Mouse (Mus musculus): Measurements from ENCODE around the gene Cyp2t4. TPM values are rescaled to one million over a fixed set of nuclear protein-coding genes. Genes with fewer than 3 reads are reported as not detected.

The Cyp2t4 gene
- polyA plus RNA-seq, 1 experiment from 2014 or later: not detected

DNA sequence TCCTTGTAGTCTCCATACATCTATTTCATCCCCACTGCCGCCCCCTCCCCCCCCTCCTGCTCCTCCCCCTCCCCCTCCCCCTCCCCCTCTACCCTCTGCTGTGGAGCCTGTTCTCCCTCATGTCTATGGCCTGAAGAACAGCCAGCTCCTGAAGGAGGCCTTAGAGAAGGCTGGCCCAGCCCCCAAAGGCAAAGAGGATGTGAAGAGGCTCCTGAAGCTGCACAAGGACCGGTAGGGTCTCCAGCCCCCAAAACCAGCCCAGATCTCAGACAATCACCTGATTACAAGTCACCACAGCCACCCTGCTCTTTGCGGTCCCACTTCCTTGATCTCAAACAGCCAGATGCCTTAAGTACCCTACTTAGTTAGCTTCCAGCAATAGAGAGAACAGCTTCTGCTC is 43.6 kb downstream of the Cyp2t4 start:
- peaks cover 12% of the 10 kb centered on the region for H3K36me3 ChIP-seq (ENCODE audit: control insufficient read depth, insufficient read depth, low read length)

DNA sequence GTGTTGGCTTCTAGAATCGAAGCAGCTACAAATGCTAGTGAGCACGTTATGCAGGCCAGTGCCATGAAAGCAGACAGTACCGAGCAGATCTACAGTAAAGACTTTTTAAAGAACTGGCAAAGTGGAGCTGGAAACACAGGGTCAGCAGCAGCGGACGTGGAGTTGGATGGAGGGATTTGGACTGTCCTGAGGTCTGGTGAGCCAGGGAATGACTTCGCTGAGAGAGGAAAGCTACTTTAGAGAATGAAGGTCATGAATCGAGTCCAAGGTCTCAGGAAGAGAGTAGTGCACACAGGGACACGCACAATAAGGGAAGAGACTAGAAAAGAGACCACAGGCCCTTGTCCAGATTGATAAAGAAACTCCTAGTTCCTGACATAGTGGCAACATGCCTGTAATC is 44.1 kb downstream of the Cyp2t4 start:
- no peak overlapping the region for H3K27ac ChIP-seq (ENCODE audit: low read depth, low read length)
- H3K4me1 ChIP-seq (ENCODE audit: control insufficient read depth, insufficient read depth, low read length): peaks cover 8% of the 10 kb centered on the region
- H3K4me2 ChIP-seq: no peak overlapping the region
- peaks cover 11% of the 10 kb centered on the region for H3K36me3 ChIP-seq (ENCODE audit: control insufficient read depth, insufficient read depth, low read length)
- 88% methylated on average over 8 of the region's 8 CpGs for WGBS (ENCODE audit: insufficient replicate concordance)
- no peak for ATAC-seq (replicated peaks; ENCODE audit: insufficient number of reproducible peaks, low FRiP score, low TSS enrichment)
- H3K9ac ChIP-seq (ENCODE audit: low read depth, low read length): no peak overlapping the region
- H3K27me3 ChIP-seq (ENCODE audit: control insufficient read depth, insufficient read depth, low read length): no peaks in the 10 kb centered on the region
- no peak overlapping the region for H3K4me3 ChIP-seq (ENCODE audit: low read depth, low read length)
- no peaks in the 10 kb centered on the region for H3K9me3 ChIP-seq (replicated peaks; ENCODE audit: control insufficient read depth, low read length)

More for the DNA sequence above, 43.6 kb downstream of the Cyp2t4 start:
- H3K4me1 ChIP-seq (ENCODE audit: control insufficient read depth, insufficient read depth, low read length): peaks cover 8% of the 10 kb centered on the region
- H3K27ac ChIP-seq (ENCODE audit: low read depth, low read length): no peak overlapping the region
- no peak overlapping the region for H3K4me3 ChIP-seq (ENCODE audit: low read depth, low read length)
- WGBS (ENCODE audit: insufficient replicate concordance): 78% methylated on average over 3 of the region's 3 CpGs
- H3K9ac ChIP-seq (ENCODE audit: low read depth, low read length): no peak overlapping the region
- no peak for ATAC-seq (replicated peaks; ENCODE audit: insufficient number of reproducible peaks, low FRiP score, low TSS enrichment)
- no peaks in the 10 kb centered on the region for H3K27me3 ChIP-seq (ENCODE audit: control insufficient read depth, insufficient read depth, low read length)
- H3K4me2 ChIP-seq: no peak overlapping the region
- no peaks in the 10 kb centered on the region for H3K9me3 ChIP-seq (replicated peaks; ENCODE audit: control insufficient read depth, low read length)

DNA sequence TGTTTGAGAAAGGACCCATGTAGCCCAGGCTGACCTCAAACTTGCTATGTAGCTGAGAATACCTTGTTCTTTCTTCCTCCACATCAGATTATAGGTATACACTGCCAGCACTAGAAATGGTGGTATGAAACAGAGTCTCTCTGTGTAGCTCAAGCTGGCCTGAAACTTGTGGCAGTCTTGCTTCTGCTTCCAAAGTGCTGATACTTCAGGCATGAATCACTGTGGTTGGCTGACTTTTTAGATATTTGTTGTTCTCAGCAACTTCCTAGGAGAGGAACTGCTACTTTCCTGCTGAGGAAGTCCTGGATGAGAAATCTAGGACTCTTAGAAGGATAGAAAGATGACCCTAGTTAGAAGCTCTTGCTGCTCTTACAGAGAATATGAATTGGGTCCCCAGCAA is 44.8 kb downstream of the Cyp2t4 start:
- Histone ChIP-seq H3K27me3 (ENCODE audit: control insufficient read depth, insufficient read depth, low read length) (no peaks in the 10 kb centered on the region), H3K4me2 (no peak overlapping the region), H3K27ac (ENCODE audit: low read depth, low read length) (no peak overlapping the region), H3K9me3 (replicated peaks; ENCODE audit: control insufficient read depth, low read length) (no peaks in the 10 kb centered on the region), H3K4me3 (ENCODE audit: low read depth, low read length) (no peak overlapping the region), H3K4me1 (ENCODE audit: control insufficient read depth, insufficient read depth, low read length) (peaks cover 8% of the 10 kb centered on the region), H3K9ac (ENCODE audit: low read depth, low read length) (no peak overlapping the region), H3K36me3 (ENCODE audit: control insufficient read depth, insufficient read depth, low read length) (peaks cover 12% of the 10 kb centered on the region)
- ATAC-seq (replicated peaks; ENCODE audit: insufficient number of reproducible peaks, low FRiP score, low TSS enrichment): no peak

DNA sequence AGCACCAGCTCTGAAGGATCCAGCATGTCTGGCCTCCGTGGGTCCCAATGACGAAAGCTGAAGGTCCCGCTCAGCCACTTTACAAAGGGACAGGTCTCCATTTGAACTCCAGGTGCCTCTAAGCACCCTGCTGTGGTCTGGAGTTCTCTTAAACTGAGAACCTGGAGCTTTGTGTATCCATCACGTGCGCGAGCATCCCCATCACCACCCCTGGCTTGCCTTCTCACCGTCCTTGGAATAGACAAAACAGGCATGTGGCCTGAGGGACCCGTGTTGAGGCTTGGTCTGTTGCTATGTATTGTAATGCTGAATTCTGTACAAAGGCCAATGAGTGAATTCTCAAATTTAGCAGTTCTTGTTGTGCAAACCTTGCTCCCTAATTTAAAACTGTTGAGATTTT is 45.3 kb downstream of the Cyp2t4 start:
- Histone ChIP-seq H3K4me3 (ENCODE audit: low read depth, low read length) (no peak overlapping the region), H3K36me3 (ENCODE audit: control insufficient read depth, insufficient read depth, low read length) (peaks cover 9% of the 10 kb centered on the region; the same call in 1 of the 2 replicates), H3K4me1 (ENCODE audit: control insufficient read depth, insufficient read depth, low read length) (peaks cover 7% of the 10 kb centered on the region), H3K9me3 (replicated peaks; ENCODE audit: control insufficient read depth, low read length) (no peaks in the 10 kb centered on the region), H3K9ac (ENCODE audit: low read depth, low read length) (no peak overlapping the region), H3K27ac (ENCODE audit: low read depth, low read length) (no peak overlapping the region), H3K4me2 (no peak overlapping the region), H3K27me3 (ENCODE audit: control insufficient read depth, insufficient read depth, low read length) (no peaks in the 10 kb centered on the region)
- ATAC-seq (replicated peaks; ENCODE audit: insufficient number of reproducible peaks, low FRiP score, low TSS enrichment): no peak
- WGBS (ENCODE audit: insufficient replicate concordance): 93% methylated on average over 8 of the region's 8 CpGs

DNA sequence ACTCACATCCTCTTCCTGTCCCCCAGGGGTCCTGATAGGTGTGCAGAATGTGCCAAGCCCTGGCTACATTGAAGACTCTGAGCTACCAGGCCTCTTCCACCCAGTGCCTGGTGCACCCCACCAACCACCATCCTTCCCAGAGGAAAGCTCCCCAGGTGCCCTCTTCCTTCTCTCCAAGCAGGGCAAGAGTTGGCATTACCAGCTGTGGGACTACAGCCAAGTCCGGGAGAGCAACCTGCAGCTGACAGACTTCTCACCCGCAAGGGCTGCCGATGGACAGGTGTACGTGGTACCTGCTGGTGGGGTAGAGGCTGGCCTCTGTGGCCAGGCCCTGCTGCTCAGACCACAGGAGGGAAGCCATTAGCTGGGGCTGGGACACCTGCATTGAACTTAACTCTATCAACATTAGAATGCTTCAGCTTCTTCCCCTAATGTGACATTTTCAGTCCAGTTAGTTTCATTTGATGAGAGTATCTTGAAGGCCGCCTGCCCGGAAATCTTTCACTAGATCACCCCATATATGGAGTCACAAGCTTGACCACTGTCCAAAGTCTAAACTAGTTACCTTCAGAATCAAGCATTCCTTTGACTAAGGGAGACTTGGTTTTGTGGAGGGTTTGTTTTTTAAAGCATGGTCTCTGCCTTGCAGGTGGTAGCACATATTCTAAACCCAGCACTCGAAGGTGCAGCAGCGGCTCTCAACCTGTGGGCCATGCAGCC is 50.4 kb downstream of the Cyp2t4 start:
- no peaks in the 10 kb centered on the region for H3K4me1 ChIP-seq (ENCODE audit: control insufficient read depth, insufficient read depth, low read length)
- no peaks in the 10 kb centered on the region for H3K9me3 ChIP-seq (replicated peaks; ENCODE audit: control insufficient read depth, low read length)
- no peaks in the 10 kb centered on the region for H3K27me3 ChIP-seq (ENCODE audit: control insufficient read depth, insufficient read depth, low read length)
- WGBS (ENCODE audit: insufficient replicate concordance): 95% methylated on average over 8 of the region's 8 CpGs
- H3K4me2 ChIP-seq: no peak overlapping the region
- ATAC-seq (replicated peaks; ENCODE audit: insufficient number of reproducible peaks, low FRiP score, low TSS enrichment): no peak
- H3K36me3 ChIP-seq (ENCODE audit: control insufficient read depth, insufficient read depth, low read length): peaks cover 9% of the 10 kb centered on the region; the same call in 1 of the 2 replicates
- H3K27ac ChIP-seq (ENCODE audit: low read depth, low read length): no peak overlapping the region
- H3K9ac ChIP-seq (ENCODE audit: low read depth, low read length): no peak overlapping the region
- H3K4me3 ChIP-seq (ENCODE audit: low read depth, low read length): no peak overlapping the region

MicroRNAs within 50 kb of the gene (microRNA counts, 519-probe panel; counts per million panel counts)
- microRNA mmu-miR-1191: 32.2 counts per million

Small RNAs within 50 kb of the gene (microRNA-seq; reads per million reads assigned to microRNA genes)
- gene Mir1191 (ENCODE audit: borderline number of aligned reads): 2.5 reads per million, percentile 29 among the genes with 10 or more reads in this experiment
- gene Mir3101 (ENCODE audit: borderline number of aligned reads): 0.61 reads per million

Other genes with a start within 250 kb of the Cyp2t4 start
- gene Cyp2a22, start 214.3 kb upstream of the Cyp2t4 start, polyA plus RNA-seq (2014; fragmentation: Nextera tagmentation; extraction: Ambion mirVana): not detected in 2 replicates
- not detected in 2 replicates for gene Cyp2a12, start 124.6 kb upstream of the Cyp2t4 start, polyA plus RNA-seq (2014; fragmentation: Nextera tagmentation; extraction: Ambion mirVana)
- gene Cyp2f2, start 33.8 kb upstream of the Cyp2t4 start, polyA plus RNA-seq (2014; fragmentation: Nextera tagmentation; extraction: Ambion mirVana): not detected in 2 replicates
- gene Egln2, start 13.1 kb downstream of the Cyp2t4 start, polyA plus RNA-seq (2014; fragmentation: Nextera tagmentation; extraction: Ambion mirVana): 27.4 and 29.0 TPM in 2 replicates
- gene Rab4b, start 25.2 kb downstream of the Cyp2t4 start, polyA plus RNA-seq (2014; fragmentation: Nextera tagmentation; extraction: Ambion mirVana): 44.3 and 49.7 TPM in 2 replicates
- 0.67 TPM in 1 of 2 replicates, not detected in the other for gene Gm21983, start 27.4 kb downstream of the Cyp2t4 start, polyA plus RNA-seq (2014; fragmentation: Nextera tagmentation; extraction: Ambion mirVana)
- gene Mia, start 27.4 kb downstream of the Cyp2t4 start, polyA plus RNA-seq (2014; fragmentation: Nextera tagmentation; extraction: Ambion mirVana): 0.34 and 0.44 TPM in 2 replicates
- 2.3 and 3.5 TPM in 2 replicates for gene BC024978, start 42.1 kb downstream of the Cyp2t4 start, polyA plus RNA-seq (2014; fragmentation: Nextera tagmentation; extraction: Ambion mirVana)
- 191 and 210 TPM in 2 replicates for gene Snrpa, start 42.6 kb downstream of the Cyp2t4 start, polyA plus RNA-seq (2014; fragmentation: Nextera tagmentation; extraction: Ambion mirVana)
- gene Itpkc, start 74.9 kb downstream of the Cyp2t4 start, polyA plus RNA-seq (2014; fragmentation: Nextera tagmentation; extraction: Ambion mirVana): 2.8 and 3.2 TPM in 2 replicates
- gene Coq8b, start 79.3 kb downstream of the Cyp2t4 start, polyA plus RNA-seq (2014; fragmentation: Nextera tagmentation; extraction: Ambion mirVana): 9.1 and 10.6 TPM in 2 replicates
- 3.4 and 4.6 TPM in 2 replicates for gene Numbl, start 104.7 kb downstream of the Cyp2t4 start, polyA plus RNA-seq (2014; fragmentation: Nextera tagmentation; extraction: Ambion mirVana)
- gene Ltbp4, start 184.0 kb downstream of the Cyp2t4 start, polyA plus RNA-seq (2014; fragmentation: Nextera tagmentation; extraction: Ambion mirVana): 28.9 and 31.5 TPM in 2 replicates
- 33.3 and 34.1 TPM in 2 replicates for gene Shkbp1, start 202.3 kb downstream of the Cyp2t4 start, polyA plus RNA-seq (2014; fragmentation: Nextera tagmentation; extraction: Ambion mirVana)
- gene Gm20479, start 203.7 kb downstream of the Cyp2t4 start, polyA plus RNA-seq (2014; fragmentation: Nextera tagmentation; extraction: Ambion mirVana): 1.6 and 2.1 TPM in 2 replicates

Measured in heart, embryonic 11.5 days (tissue).